Mouse (Mus musculus): ENCODE data around the gene Exoc1. TPM values are rescaled to one million over a fixed set of nuclear protein-coding genes. Genes with fewer than 3 reads are reported as not detected.

Exoc1 gene
- total RNA-seq, 1 experiment = 58.1 TPM

GRCm38 (mm10) chr5:76609702-76610370 lies 80.7 kb downstream of the Exoc1 start:
- H3K9me3 ChIP-seq (ENCODE audit: control insufficient read depth, insufficient read depth, low read depth, low read length) = no peaks in the 10 kb centered on the region
- no peak for DNase-seq (ENCODE audit: low read depth, low spot score)
- TF ChIP-seq ZC3H11A (IDR thresholded peaks at IDR 0.05; ENCODE audit: borderline replicate concordance, low read depth, low read length) (no peak), MAFK (IDR thresholded peaks at IDR 0.05; ENCODE audit: insufficient read depth, low read depth, low read length) (no peak), ZNF384 (IDR thresholded peaks at IDR 0.05; ENCODE audit: low read depth, low read length) (no peak), CHD2 (IDR thresholded peaks at IDR 0.05; ENCODE audit: low read depth, low read length) (no peak)
- no peak overlapping the region for H3K27ac ChIP-seq (ENCODE audit: insufficient read depth, low read depth, low read length, poor library complexity, severe bottlenecking)
- in situ Hi-C loops (cut with MboI; ENCODE audit: low sequenced_read_pairs in 2 of 2, unreplicated experiment in 2 of 2) = no loop called here
- no peak overlapping the region for H3K4me3 ChIP-seq (ENCODE audit: insufficient read depth in 1 of 2, low read depth in 1 of 2, low read length in 2 of 2, poor library complexity in 1 of 2, severe bottlenecking in 1 of 2)
- peaks cover 4% of the 10 kb centered on the region; the same call in 1 of the 2 replicates for H3K36me3 ChIP-seq (ENCODE audit: control insufficient read depth, insufficient read depth, low read length, poor library complexity, severe bottlenecking)
- H3K4me1 ChIP-seq (ENCODE audit: control insufficient read depth in 2 of 2, insufficient read depth in 2 of 2, low read length in 2 of 2, poor library complexity in 1 of 2) = no peaks in the 10 kb centered on the region
- no peak overlapping the region for H3K9ac ChIP-seq (ENCODE audit: insufficient read depth, low read depth, low read length, poor library complexity, severe bottlenecking)

- Histone ChIP-seq H3K9me3 (ENCODE audit: control insufficient read depth, insufficient read depth, low read depth, low read length) (no peaks in the 10 kb centered on the region), H3K27ac (ENCODE audit: insufficient read depth, low read depth, low read length, poor library complexity, severe bottlenecking) (no peak overlapping the region), H3K36me3 (ENCODE audit: control insufficient read depth, insufficient read depth, low read length, poor library complexity, severe bottlenecking) (peaks cover 3% of the 10 kb centered on the region), H3K4me1 (ENCODE audit: control insufficient read depth in 2 of 2, insufficient read depth in 2 of 2, low read length in 2 of 2, poor library complexity in 1 of 2) (no peaks in the 10 kb centered on the region), H3K4me3 (ENCODE audit: insufficient read depth in 1 of 2, low read depth in 1 of 2, low read length in 2 of 2, poor library complexity in 1 of 2, severe bottlenecking in 1 of 2) (no peak overlapping the region), H3K9ac (ENCODE audit: insufficient read depth, low read depth, low read length, poor library complexity, severe bottlenecking) (no peak overlapping the region)
- no peak for TF ChIP-seq MAFK (IDR thresholded peaks at IDR 0.05; ENCODE audit: insufficient read depth, low read depth, low read length)
- no peak for TF ChIP-seq HCFC1 (IDR thresholded peaks at IDR 0.05; ENCODE audit: borderline replicate concordance, insufficient read depth, low read length)
- no peak for TF ChIP-seq ZNF384 (IDR thresholded peaks at IDR 0.05; ENCODE audit: low read depth, low read length)
- no peak for TF ChIP-seq ZC3H11A (IDR thresholded peaks at IDR 0.05; ENCODE audit: borderline replicate concordance, low read depth, low read length)
- TF ChIP-seq CHD2 (IDR thresholded peaks at IDR 0.05; ENCODE audit: low read depth, low read length) = no peak
- no peak for DNase-seq (ENCODE audit: low read depth, low spot score)
- in situ Hi-C loops (cut with MboI; ENCODE audit: low sequenced_read_pairs in 2 of 2, unreplicated experiment in 2 of 2) = no loop called here
Measured at GRCm38 (mm10) chr5:76612867-76613499, 83.9 kb downstream of the Exoc1 start.

GRCm38 (mm10) chr5:76615276-76615675 lies 86.2 kb downstream of the Exoc1 start:
- H3K27ac ChIP-seq (ENCODE audit: insufficient read depth, low read depth, low read length, poor library complexity, severe bottlenecking) = no peak overlapping the region
- no peak overlapping the region for H3K9ac ChIP-seq (ENCODE audit: insufficient read depth, low read depth, low read length, poor library complexity, severe bottlenecking)
- peaks cover 6% of the 10 kb centered on the region for H3K36me3 ChIP-seq (ENCODE audit: control insufficient read depth, insufficient read depth, low read length, poor library complexity, severe bottlenecking)
- no peak for DNase-seq (ENCODE audit: low read depth, low spot score)
- H3K4me1 ChIP-seq (ENCODE audit: control insufficient read depth in 2 of 2, insufficient read depth in 2 of 2, low read length in 2 of 2, poor library complexity in 1 of 2) = no peaks in the 10 kb centered on the region
- no peaks in the 10 kb centered on the region for H3K9me3 ChIP-seq (ENCODE audit: control insufficient read depth, insufficient read depth, low read depth, low read length)
- in situ Hi-C loops (cut with MboI; ENCODE audit: low sequenced_read_pairs in 2 of 2, unreplicated experiment in 2 of 2) = no loop called here
- no peak overlapping the region for H3K4me3 ChIP-seq (ENCODE audit: insufficient read depth in 1 of 2, low read depth in 1 of 2, low read length in 2 of 2, poor library complexity in 1 of 2, severe bottlenecking in 1 of 2)
- no peak for TF ChIP-seq ZNF384 (IDR thresholded peaks at IDR 0.05; ENCODE audit: low read depth, low read length)
- TF ChIP-seq HCFC1 (IDR thresholded peaks at IDR 0.05; ENCODE audit: borderline replicate concordance, insufficient read depth, low read length) = no peak
- TF ChIP-seq MAFK (IDR thresholded peaks at IDR 0.05; ENCODE audit: insufficient read depth, low read depth, low read length) = no peak
- TF ChIP-seq ZC3H11A (IDR thresholded peaks at IDR 0.05; ENCODE audit: borderline replicate concordance, low read depth, low read length) = no peak
- no peak for TF ChIP-seq CHD2 (IDR thresholded peaks at IDR 0.05; ENCODE audit: low read depth, low read length)

- H3K4me3 ChIP-seq (ENCODE audit: insufficient read depth in 1 of 2, low read depth in 1 of 2, low read length in 2 of 2, poor library complexity in 1 of 2, severe bottlenecking in 1 of 2) = no peak overlapping the region
- no peak for DNase-seq (ENCODE audit: low read depth, low spot score)
- H3K9ac ChIP-seq (ENCODE audit: insufficient read depth, low read depth, low read length, poor library complexity, severe bottlenecking) = no peak overlapping the region
- TF ChIP-seq CHD2 (IDR thresholded peaks at IDR 0.05; ENCODE audit: low read depth, low read length) (no peak), MAFK (IDR thresholded peaks at IDR 0.05; ENCODE audit: insufficient read depth, low read depth, low read length) (no peak), ZC3H11A (IDR thresholded peaks at IDR 0.05; ENCODE audit: borderline replicate concordance, low read depth, low read length) (no peak)
- H3K9me3 ChIP-seq (ENCODE audit: control insufficient read depth, insufficient read depth, low read depth, low read length) = no peaks in the 10 kb centered on the region
- no peak overlapping the region for H3K27ac ChIP-seq (ENCODE audit: insufficient read depth, low read depth, low read length, poor library complexity, severe bottlenecking)
- peaks cover 6% of the 10 kb centered on the region for H3K36me3 ChIP-seq (ENCODE audit: control insufficient read depth, insufficient read depth, low read length, poor library complexity, severe bottlenecking)
- H3K4me1 ChIP-seq (ENCODE audit: control insufficient read depth in 2 of 2, insufficient read depth in 2 of 2, low read length in 2 of 2, poor library complexity in 1 of 2) = no peaks in the 10 kb centered on the region
- in situ Hi-C loops (cut with MboI; ENCODE audit: low sequenced_read_pairs in 2 of 2, unreplicated experiment in 2 of 2) = no loop called here
Measured at GRCm38 (mm10) chr5:76616196-76616747, 87.2 kb downstream of the Exoc1 start.

All from ES-E14 (cell line).